24 mouse cellular contexts compared by ENCODE assay signal in the genomic region with DNA sequence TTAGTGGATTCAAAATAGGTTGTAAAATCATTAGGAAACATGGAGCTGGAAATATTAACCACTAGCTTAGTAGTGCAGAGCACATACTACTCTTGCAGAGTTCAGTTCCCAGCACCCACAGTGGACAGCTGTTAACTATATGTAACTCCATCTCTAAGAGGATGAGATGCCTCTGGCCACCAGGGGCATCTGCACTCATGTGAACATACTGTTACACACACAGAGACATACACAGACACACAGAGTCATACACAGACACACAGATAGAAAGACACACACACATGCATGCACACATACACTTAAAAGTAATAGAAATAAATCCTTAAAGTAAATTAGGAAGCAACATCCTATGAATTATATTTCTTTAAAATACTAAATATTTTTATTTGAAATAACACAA.
DNase-seq lines count a peak whose midpoint lies in the region; ATAC-seq and TF ChIP-seq lines count a peak whose summit lies in the region.
"Had no signal": no experiment of that assay in that cellular context is flagged by ENCODE, and none has a peak within 500 bp of the region (broad histone marks: within the 10 kb centered on the region; RNA-seq: fewer than 3 reads in every experiment).

No protein-coding gene starts in this region.

- H3K4me1 ChIP-seq in heart, embryonic 12.5 days (replicated peaks), result peaks cover 60% of the 10 kb centered on the region

- no peak overlapping the region for H3K4me3 ChIP-seq in heart, embryonic 12.5 days
- H3K4me3 ChIP-seq in layer of hippocampus, adult 2 months, result no peak overlapping the region
- H3K4me3 ChIP-seq: forebrain, embryonic 13.5 days; heart, embryonic 15.5 days; hindbrain, embryonic 15.5 days; limb, embryonic 12.5 days had no signal

- no peaks in the 10 kb centered on the region for H3K27me3 ChIP-seq in heart, embryonic 12.5 days (replicated peaks)
- H3K27me3 ChIP-seq: forebrain, embryonic 13.5 days; heart, embryonic 15.5 days; hindbrain, embryonic 15.5 days; limb, embryonic 12.5 days had no signal

- H3K9me3 ChIP-seq in heart, embryonic 12.5 days (replicated peaks), result no peaks in the 10 kb centered on the region
- H3K9me3 ChIP-seq: forebrain, embryonic 13.5 days; heart, embryonic 15.5 days; hindbrain, embryonic 15.5 days; limb, embryonic 12.5 days had no signal

- H3K27ac ChIP-seq in heart, embryonic 12.5 days (ENCODE audit: poor library complexity, severe bottlenecking), result no peak overlapping the region
- no peak overlapping the region for H3K27ac ChIP-seq in layer of hippocampus, adult 2 months
- H3K27ac ChIP-seq: forebrain, embryonic 13.5 days; heart, embryonic 15.5 days; hindbrain, embryonic 15.5 days; limb, embryonic 12.5 days; macrophage had no signal

- TF ChIP-seq CTCF in layer of hippocampus, adult 2 months (conservative IDR thresholded peaks at IDR 0.05), result peak; percentile 47

- no peak overlapping the region for H3K9ac ChIP-seq in heart, embryonic 12.5 days
- H3K9ac ChIP-seq: forebrain, embryonic 13.5 days; heart, embryonic 15.5 days; hindbrain, embryonic 15.5 days; limb, embryonic 12.5 days had no signal

- no peaks in the 10 kb centered on the region for H3K36me3 ChIP-seq in heart, embryonic 12.5 days
- H3K36me3 ChIP-seq: heart, embryonic 15.5 days; hindbrain, embryonic 15.5 days; limb, embryonic 12.5 days had no signal

- peak; percentile 64 for DNase-seq in heart, adult 11 months
- DNase-seq in layer of hippocampus, adult 2 months (ENCODE audit: low spot score in 2 of 2), result no peak
- DNase-seq in layer of hippocampus, postnatal 36 days, result no peak
- DNase-seq in 416B (ENCODE audit: low read depth), result peak; percentile 49
- no peak for DNase-seq in thymus, postnatal 10 days (ENCODE audit: low spot score in 2 of 2)
- DNase-seq: adrenal gland, adult 8-10 months; B cell, adult 2 months; cerebellum, adult 9-10 months; kidney, adult 8-10 months; kidney, postnatal 10 days; layer of hippocampus, adult 9-11 months; lung, postnatal 10 days; midbrain, embryonic 14.5 days; right cerebral cortex, postnatal 4 days; thymus, adult 2 months; thymus, postnatal 4 days had no signal

- ATAC-seq in heart, embryonic 12.5 days (ENCODE audit: insufficient number of reproducible peaks, low FRiP score), result no peak
- peak; percentile 24 for ATAC-seq in megakaryocyte progenitor cell, adult 5-6 weeks (replicated peaks; ENCODE audit: poor library complexity)
- ATAC-seq: forebrain, embryonic 13.5 days had no signal

- no peak overlapping the region for H3K4me2 ChIP-seq in heart, embryonic 12.5 days
- H3K4me2 ChIP-seq: forebrain, embryonic 13.5 days; heart, embryonic 15.5 days; hindbrain, embryonic 15.5 days; limb, embryonic 12.5 days; liver, embryonic 11.5 days had no signal

Comparison
In these comparisons a context has a peak if more than half of its experiments do, and no peak if none do; other contexts are left out.
1. DNase-seq: peak in heart, adult 11 months (single experiment) and 416B (single experiment); none in layer of hippocampus, adult 2 months (0 of 2), layer of hippocampus, postnatal 36 days (0 of 2) and thymus, postnatal 10 days (0 of 2).